Mouse (Mus musculus) G1E-ER4 (cell line): ENCODE measurements around the gene Ace. TPM values are rescaled to one million over a fixed set of nuclear protein-coding genes. Genes with fewer than 3 reads are reported as not detected.

Experiments used
- GATA1 ChIP-seq: IDR thresholded peaks from one replicate; pipeline ENCODE4 v1.8.0; 2012; ENCODE audit warnings: low read length, inconsistent platforms
- polyA plus RNA-seq: library from polyadenylated mRNA; stranded (reverse); fragments of >175 nt; gene quantifications from 2 replicates; pipeline ENCODE4 v1.2.3, GENCODE M21; 2012

The Ace gene
- not detected in 2 replicates for polyA plus RNA-seq

DNA sequence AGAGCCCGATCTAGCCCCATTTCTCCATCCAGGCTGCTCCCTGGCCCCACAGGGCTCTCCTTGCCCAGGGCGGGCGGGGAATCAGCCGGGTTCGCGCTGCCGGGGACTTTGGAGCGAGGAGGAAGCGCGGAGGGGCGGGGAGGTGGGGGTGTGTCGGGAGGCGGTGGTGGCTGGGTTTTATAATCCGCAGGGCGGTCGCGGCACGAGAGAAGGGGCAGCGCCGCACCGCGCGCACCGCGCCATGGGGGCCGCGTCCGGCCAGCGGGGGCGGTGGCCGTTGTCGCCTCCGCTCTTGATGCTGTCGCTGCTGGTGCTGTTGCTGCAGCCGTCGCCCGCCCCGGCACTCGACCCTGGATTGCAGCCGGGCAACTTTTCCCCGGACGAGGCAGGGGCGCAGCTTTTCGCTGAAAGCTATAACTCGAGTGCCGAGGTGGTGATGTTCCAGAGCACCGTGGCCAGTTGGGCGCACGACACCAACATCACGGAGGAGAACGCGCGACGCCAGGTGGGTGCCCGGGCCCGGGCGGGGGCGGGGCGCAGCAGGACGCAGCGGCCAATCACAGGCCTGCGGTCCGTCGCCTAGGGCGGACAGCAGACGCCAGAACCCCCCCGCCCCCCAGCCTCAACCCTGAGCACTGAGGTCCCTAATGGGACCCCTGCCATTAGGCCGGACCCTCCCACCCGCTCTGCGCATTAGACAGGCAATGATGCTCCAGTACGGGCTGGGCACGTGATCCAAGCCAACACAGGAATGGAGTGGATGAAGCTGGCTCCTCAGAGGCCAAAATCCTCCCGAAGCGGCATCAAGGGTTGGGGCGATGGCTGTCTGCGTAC lies at the start of gene Ace:
Ace (plus strand) TSS at position 205 of the 834 bp plus-strand sequence.
- TF ChIP-seq GATA1, result no peak

- no peak for TF ChIP-seq GATA1
Observed at GRCm38 (mm10) chr11:105920098-105920785, 47.5 kb upstream of the Ace start.

GRCm38 (mm10) chr11:105920836-105921235 lies 46.9 kb upstream of the Ace start:
- no peak for TF ChIP-seq GATA1

GRCm38 (mm10) chr11:105921275-105921674 lies 46.5 kb upstream of the Ace start:
- TF ChIP-seq GATA1, result no peak

DNA sequence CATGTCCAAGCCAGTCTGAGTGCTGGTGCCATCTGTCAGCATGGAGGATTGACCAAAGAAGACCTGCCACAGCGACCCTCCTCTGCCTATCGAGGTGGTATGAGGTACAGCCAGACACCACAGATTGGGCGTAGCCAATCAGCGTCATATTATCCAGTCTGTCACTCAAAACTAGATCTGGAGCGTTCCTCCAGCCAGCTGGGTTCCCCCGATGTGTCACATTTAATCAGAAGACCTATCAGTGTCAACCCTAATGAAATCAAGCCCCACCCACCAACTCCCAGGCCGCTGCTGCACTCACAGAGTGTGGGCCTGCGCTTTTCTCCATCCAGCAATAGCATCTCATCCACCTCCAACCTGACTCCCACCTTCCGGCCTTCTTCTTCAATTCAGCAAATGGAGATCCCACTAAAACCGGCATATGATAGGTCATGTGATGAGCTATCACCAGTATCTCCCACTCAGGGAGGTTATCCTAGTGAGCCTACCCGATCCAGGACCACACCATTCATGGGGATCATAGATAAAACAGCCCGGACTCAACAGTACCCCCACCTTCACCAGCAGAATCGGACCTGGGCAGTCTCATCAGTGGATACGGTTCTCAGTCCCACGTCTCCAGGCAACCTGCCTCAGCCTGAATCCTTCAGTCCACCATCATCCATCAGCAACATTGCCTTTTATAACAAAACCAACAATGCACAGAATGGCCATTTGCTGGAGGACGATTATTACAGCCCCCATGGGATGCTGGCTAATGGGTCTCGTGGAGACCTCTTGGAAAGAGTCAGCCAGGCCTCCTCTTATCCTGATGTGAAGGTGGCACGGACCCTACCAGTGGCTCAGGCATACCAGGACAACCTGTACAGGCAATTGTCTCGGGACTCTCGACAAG lies 44.7 kb upstream of the Ace start:
- no peak for TF ChIP-seq GATA1

DNA sequence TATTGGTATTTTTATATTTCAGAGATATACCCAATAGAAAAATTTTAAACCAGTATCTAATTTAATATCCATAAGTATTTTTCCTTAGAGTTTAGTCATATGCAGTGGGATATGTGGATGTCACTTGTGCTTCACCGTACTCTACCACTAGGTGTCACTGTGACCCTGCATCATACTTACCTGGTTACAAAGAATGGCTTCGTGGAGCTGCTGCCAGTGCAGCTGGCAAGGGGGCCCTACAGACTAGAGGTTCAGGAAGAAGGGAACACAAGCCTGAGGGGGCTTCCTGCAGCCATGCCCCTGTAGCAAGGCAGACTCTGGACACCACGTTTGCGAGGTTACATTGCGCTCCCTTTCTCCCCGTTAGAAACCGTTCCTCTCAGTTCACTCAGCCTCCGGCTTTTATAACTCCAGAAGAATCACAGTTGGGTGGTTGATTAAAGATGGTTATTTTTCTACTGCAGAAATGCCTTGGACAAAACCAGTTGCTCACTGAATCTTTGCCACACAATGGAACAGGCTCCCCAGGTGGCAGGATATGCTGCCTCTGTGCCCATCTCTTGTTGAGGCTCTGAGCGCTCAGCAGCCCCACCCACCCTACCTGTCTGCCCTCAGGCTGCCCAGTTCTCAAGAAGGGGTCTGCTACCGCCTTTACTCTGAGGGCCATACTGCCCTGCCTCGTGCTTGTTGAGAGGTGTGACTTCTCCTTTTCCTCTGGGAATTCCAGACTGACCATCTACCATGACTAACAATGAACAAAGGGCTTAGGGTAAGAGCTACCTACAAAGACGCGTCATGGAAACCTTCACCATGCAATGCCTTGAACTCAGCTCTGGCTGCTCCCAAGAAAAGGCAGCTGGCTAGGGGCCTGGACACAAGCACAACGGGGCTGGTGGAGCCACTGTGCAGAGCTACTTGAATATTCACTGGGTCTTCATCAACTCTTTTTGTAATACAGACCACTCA lies 40.4 kb upstream of the Ace start:
- no peak for TF ChIP-seq GATA1

- no peak for TF ChIP-seq GATA1
Observed at GRCm38 (mm10) chr11:105928171-105928570, 39.6 kb upstream of the Ace start.

GRCm38 (mm10) chr11:105931380-105931779 lies 36.4 kb upstream of the Ace start:
- TF ChIP-seq GATA1, result no peak

- TF ChIP-seq GATA1, result no peak
Observed at GRCm38 (mm10) chr11:105933746-105934145, 34.0 kb upstream of the Ace start.

DNA sequence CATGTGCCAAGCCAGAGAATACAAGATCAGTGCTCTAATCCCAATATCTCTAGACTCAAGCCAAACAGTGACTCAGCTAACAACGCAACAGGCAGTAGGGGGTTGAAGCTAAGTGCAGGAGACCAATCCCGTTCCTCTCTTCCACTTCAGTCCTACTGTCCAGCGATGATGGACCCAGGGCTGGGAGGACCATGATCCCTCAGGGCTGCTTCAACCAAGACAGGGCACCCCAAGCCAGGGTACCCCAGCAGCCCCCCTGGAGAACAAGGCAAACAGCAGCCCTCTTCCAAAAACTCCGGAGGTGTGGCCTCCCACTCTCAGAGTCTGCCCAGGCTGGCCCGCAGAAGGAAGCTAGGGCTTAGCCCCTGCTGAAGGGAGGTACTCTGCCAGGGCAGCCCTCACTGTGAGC lies 33.4 kb upstream of the Ace start:
- no peak for TF ChIP-seq GATA1

- TF ChIP-seq GATA1, result no peak
Observed at GRCm38 (mm10) chr11:105934816-105935215, 32.9 kb upstream of the Ace start.

DNA sequence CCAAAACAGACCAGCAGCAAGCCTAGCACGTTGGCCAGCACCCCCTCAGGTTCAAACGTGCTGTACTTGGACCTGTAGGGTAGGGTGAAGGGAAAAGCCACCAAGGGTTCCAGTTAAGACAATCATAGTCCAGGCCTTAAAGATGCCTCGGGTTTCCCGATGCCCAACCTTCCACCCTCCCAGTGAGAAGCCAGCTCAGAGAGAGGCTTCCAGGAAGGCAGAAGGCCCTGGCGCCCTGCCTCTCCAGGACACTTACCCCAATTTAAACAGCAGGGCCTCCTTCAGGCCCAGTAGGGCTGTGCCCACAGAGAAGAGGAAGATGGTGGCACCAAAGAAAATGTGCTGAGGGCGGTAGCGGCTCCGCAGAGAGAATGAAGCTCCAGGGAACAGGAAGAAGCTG lies 32.2 kb upstream of the Ace start:
- TF ChIP-seq GATA1, result no peak

DNA sequence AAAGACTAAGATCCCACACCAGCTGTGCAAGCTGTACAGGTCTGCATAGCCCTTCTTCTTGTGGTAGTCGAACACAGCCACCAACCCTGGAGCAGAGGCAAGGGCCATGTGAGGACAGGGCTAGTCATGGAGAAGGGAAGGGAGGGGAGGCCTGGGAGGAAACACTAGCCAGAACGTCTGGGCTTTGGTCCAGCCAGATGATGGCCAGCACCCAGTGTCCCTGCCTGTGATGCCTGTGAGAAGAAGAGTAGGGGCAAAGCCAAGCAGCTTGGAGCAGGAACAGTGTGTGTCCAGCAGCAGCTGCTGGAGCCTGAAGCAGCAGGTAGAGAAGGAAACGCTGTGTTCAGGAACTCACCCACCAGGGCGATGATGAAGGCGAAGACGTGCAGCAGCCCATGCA lies 31.5 kb upstream of the Ace start:
- TF ChIP-seq GATA1, result no peak

- TF ChIP-seq GATA1, result no peak
Observed at GRCm38 (mm10) chr11:105936974-105937373, 30.8 kb upstream of the Ace start.

DNA sequence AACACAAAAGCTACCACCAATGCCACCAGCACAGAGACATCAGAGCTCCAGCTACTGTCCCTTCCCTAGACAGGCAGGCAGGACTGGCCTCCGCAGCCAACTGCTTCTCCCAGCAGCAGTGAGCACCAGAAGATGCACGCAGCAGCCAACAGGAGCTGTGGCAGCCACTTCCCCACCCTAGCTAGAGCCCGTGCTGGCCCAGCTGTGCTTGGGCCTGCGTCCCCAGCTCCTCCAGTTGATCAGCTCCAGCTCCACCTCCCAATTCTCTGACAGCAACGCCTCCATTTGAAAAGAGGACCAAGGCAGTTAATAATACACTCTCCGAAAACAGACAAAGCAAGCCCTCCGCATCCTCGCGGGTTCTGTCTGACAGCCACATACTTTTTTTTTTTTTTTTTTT lies 29.0 kb upstream of the Ace start:
- TF ChIP-seq GATA1, result no peak

DNA sequence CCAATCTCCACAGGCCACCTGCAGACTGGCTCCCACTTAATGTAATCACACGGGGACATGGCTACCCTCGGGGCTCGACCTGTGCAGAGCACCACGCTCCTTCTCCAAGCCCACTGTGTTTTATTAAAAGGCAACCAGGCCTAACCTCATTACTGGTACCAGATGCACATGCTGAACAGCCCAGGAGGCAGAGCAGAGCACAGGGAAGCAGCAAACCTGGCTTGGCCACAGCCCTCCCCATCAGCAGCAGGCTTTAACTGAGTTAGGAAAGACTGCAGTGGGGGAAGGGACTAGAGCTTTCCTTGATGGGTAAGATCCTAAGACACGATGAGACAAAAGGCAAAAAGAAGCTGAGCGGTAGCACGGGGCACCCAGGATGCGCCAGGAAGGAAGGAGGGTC lies 25.8 kb upstream of the Ace start:
- TF ChIP-seq GATA1, result no peak
